Comparison of ENCODE assay signal across 8 mouse cellular contexts in the genomic region with DNA sequence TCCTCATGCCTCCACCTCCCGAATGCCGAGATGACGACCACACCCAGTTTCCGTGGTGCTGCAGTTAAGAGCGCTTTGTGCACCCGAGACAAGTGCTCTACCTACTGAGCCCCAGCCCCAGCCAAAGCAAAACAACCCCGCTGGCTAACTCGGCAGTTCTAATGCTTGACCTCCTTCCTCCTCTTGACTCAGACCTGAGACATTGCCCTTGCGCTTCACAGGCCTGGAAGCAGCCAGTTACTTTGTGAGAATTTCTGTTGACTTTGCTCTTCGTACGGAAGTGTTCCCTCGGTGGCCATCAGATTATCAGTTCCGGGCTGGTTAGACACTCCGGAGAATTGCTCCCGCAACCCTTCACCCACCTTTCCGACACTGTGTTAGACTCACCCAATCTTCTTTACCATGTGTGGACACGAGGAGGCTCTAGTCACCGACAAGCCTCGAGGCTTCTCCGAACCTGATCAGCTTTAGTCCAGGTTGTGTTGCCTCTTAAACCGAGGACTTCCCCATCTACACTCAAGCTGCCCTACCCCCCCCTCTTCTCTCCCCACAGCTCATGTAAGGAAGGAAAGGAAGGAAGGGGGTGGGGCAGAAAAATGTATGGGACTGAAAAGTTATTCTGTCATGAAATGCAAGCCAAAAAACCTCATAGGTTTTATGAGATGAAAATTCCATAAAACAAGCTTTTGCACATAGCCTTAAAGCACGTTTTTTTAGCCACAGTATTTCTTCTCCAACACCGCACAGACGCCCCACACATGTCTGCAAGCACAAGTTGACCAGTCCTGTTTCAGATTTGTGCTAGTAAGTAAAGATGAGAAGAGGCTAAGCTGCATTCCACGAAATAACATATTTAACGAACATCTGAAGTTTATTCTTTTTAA. TPM values are rescaled to one million over a fixed set of nuclear protein-coding genes. Genes with fewer than 3 reads are reported as not detected.
DNase-seq lines count a peak whose midpoint lies in the region; ATAC-seq and TF ChIP-seq lines count a peak whose summit lies in the region.

No protein-coding gene starts in this region.

- no peak overlapping the region for H3K9ac ChIP-seq in midbrain, postnatal 0 days (replicated peaks; ENCODE audit: low read length, poor library complexity, severe bottlenecking)
- no peak overlapping the region for H3K9ac ChIP-seq in midbrain, embryonic 11.5 days (ENCODE audit: low read length)
- H3K9ac ChIP-seq in limb, embryonic 14.5 days (ENCODE audit: low read depth, low read length, severe bottlenecking) = peak overlapping the region; percentile 28; the same call in 1 of the 2 replicates

- H3K9me3 ChIP-seq in midbrain, postnatal 0 days (ENCODE audit: low read length) = no peaks in the 10 kb centered on the region
- H3K9me3 ChIP-seq in midbrain, embryonic 11.5 days (ENCODE audit: control insufficient read depth, low read length) = no peaks in the 10 kb centered on the region
- H3K9me3 ChIP-seq in limb, embryonic 14.5 days (ENCODE audit: control insufficient read depth, low read length) = no peaks in the 10 kb centered on the region

- WGBS in midbrain, postnatal 0 days = 84% methylated on average over 26 of the region's 26 CpGs
- WGBS in midbrain, embryonic 11.5 days = 80% methylated on average over 26 of the region's 26 CpGs
- 37% methylated on average over 26 of the region's 26 CpGs for WGBS in limb, embryonic 14.5 days
- WGBS in small intestine, adult 2 months = 43% methylated on average over 26 of the region's 26 CpGs

- TF ChIP-seq POLR2A in limb, embryonic 14.5 days (IDR thresholded peaks at IDR 0.05; ENCODE audit: borderline replicate concordance, extremely low read depth, insufficient read depth, insufficient read length) = no peak
- no peak for TF ChIP-seq POLR2A in small intestine, adult 2 months (IDR thresholded peaks at IDR 0.05; ENCODE audit: low read depth, low read length)

- H3K27me3 ChIP-seq in midbrain, postnatal 0 days (ENCODE audit: insufficient read depth, low read length) = no peaks in the 10 kb centered on the region
- no peaks in the 10 kb centered on the region for H3K27me3 ChIP-seq in midbrain, embryonic 11.5 days (ENCODE audit: control insufficient read depth, insufficient read depth, low read length)
- no peaks in the 10 kb centered on the region for H3K27me3 ChIP-seq in limb, embryonic 14.5 days (ENCODE audit: control insufficient read depth, insufficient read depth, low read length)
- no peaks in the 10 kb centered on the region for H3K27me3 ChIP-seq in small intestine, adult 2 months (ENCODE audit: control insufficient read depth, insufficient read depth, low read length)

- no peak for DNase-seq in midbrain, postnatal 0 days (ENCODE audit: low spot score)
- no peak for DNase-seq in midbrain, embryonic 11.5 days (ENCODE audit: low spot score, missing footprints)
- peak; percentile 88 for DNase-seq in limb, embryonic 14.5 days (ENCODE audit: low spot score)
- DNase-seq in cerebellum, postnatal 4 days (ENCODE audit: low spot score in 2 of 2) = no peak
- DNase-seq in layer of hippocampus, postnatal 25 days (ENCODE audit: extremely low spot score in 1 of 2, low spot score in 1 of 2) = no peak
- DNase-seq in ovary, postnatal 36 days (ENCODE audit: low spot score) = no peak

- no peak for ATAC-seq in midbrain, postnatal 0 days (ENCODE audit: low FRiP score)
- ATAC-seq in midbrain, embryonic 11.5 days (ENCODE audit: low FRiP score) = no peak
- ATAC-seq in granulocyte monocyte progenitor cell, adult 5-6 weeks (replicated peaks; ENCODE audit: poor library complexity, severe bottlenecking) = peak; percentile 61
- peak; percentile 69 for ATAC-seq in limb, embryonic 14.5 days (ENCODE audit: low FRiP score, low read depth)

- H3K4me2 ChIP-seq in midbrain, postnatal 0 days (ENCODE audit: low read depth, low read length, poor library complexity, severe bottlenecking) = 0 out of 2 replicates have a peak overlapping the region, but pooled peaks have one; percentile 19
- H3K4me2 ChIP-seq in midbrain, embryonic 11.5 days = no peak overlapping the region
- H3K4me2 ChIP-seq in limb, embryonic 14.5 days (replicated peaks; ENCODE audit: low read depth, low read length, severe bottlenecking) = peak overlapping the region; percentile 46

- H3K4me1 ChIP-seq in midbrain, postnatal 0 days (ENCODE audit: insufficient read depth, low read length) = no peaks in the 10 kb centered on the region
- peaks cover 15% of the 10 kb centered on the region for H3K4me1 ChIP-seq in midbrain, embryonic 11.5 days (ENCODE audit: control insufficient read depth, insufficient read depth, low read length)
- H3K4me1 ChIP-seq in limb, embryonic 14.5 days (ENCODE audit: control insufficient read depth, insufficient read depth, low read length) = peaks cover 64% of the 10 kb centered on the region
- H3K4me1 ChIP-seq in small intestine, adult 2 months (ENCODE audit: control insufficient read depth, insufficient read depth, insufficient read length, low read length) = peaks cover 5% of the 10 kb centered on the region; the same call in 1 of the 2 replicates

- H3K4me3 ChIP-seq in midbrain, postnatal 0 days (ENCODE audit: low read depth, low read length) = no peak overlapping the region
- H3K4me3 ChIP-seq in midbrain, embryonic 11.5 days (ENCODE audit: low read depth, low read length) = no peak overlapping the region
- H3K4me3 ChIP-seq in limb, embryonic 14.5 days (replicated peaks; ENCODE audit: low read length) = peak overlapping the region; percentile 27
- H3K4me3 ChIP-seq in small intestine, adult 2 months (ENCODE audit: low read depth, low read length) = peak overlapping the region; percentile 62

- no peaks in the 10 kb centered on the region for H3K36me3 ChIP-seq in midbrain, postnatal 0 days (ENCODE audit: insufficient read depth, low read length)
- H3K36me3 ChIP-seq in midbrain, embryonic 11.5 days (ENCODE audit: control insufficient read depth, insufficient read depth, low read length) = no peaks in the 10 kb centered on the region
- H3K36me3 ChIP-seq in limb, embryonic 14.5 days (ENCODE audit: control insufficient read depth, insufficient read depth, low read length) = no peaks in the 10 kb centered on the region; the same call in none of the 2 replicates
- H3K36me3 ChIP-seq in small intestine, adult 2 months (ENCODE audit: control insufficient read depth, insufficient read depth, low read length) = peaks cover 5% of the 10 kb centered on the region

- TF ChIP-seq CTCF in midbrain, postnatal 0 days (IDR thresholded peaks at IDR 0.05) = no peak
- no peak for TF ChIP-seq CTCF in small intestine, adult 2 months (IDR thresholded peaks at IDR 0.05; ENCODE audit: extremely low read depth, insufficient read length, insufficient replicate concordance, low read depth, low read length)

- no peak overlapping the region for H3K27ac ChIP-seq in midbrain, postnatal 0 days (ENCODE audit: low read depth, low read length)
- no peak overlapping the region; the same call in 1 of the 2 replicates for H3K27ac ChIP-seq in midbrain, embryonic 11.5 days (ENCODE audit: low read depth, low read length)
- peak overlapping the region; percentile 91 for H3K27ac ChIP-seq in limb, embryonic 14.5 days (replicated peaks; ENCODE audit: low read depth, low read length)
- peak overlapping the region; percentile 87 for H3K27ac ChIP-seq in small intestine, adult 2 months (ENCODE audit: insufficient read depth, low read depth, low read length)

RNA-seq across cellular contexts. Expression of a gene that starts 44.1 kb away (rescaled TPM):
- total RNA-seq in midbrain, postnatal 0 days (2014; rRNA removed) = 1.8 and 4.3 TPM in 2 replicates
- polyA plus RNA-seq in midbrain, postnatal 0 days (2015; fragmentation: Nextera tagmentation; extraction: Ambion mirVana) = 2.1 and 2.4 TPM in 2 replicates
- 8.2 and 8.3 TPM in 2 replicates for polyA plus RNA-seq in midbrain, embryonic 11.5 days (2014; fragmentation: Nextera tagmentation; extraction: Ambion mirVana)
- 34.1 and 36.1 TPM in 2 replicates for total RNA-seq in granulocyte monocyte progenitor cell, adult 5-6 weeks (2014; fragmentation: Nextera tagmentation)
- total RNA-seq in granulocyte monocyte progenitor cell, adult 5-6 weeks (2017) = 12.2 and 17.3 TPM in 2 replicates
- 20.1 and 25.8 TPM in 2 replicates for polyA plus RNA-seq in limb, embryonic 14.5 days (2012; rRNA removed)
- 25.7 and 27.8 TPM in 2 replicates for polyA plus RNA-seq in limb, embryonic 14.5 days (2014; fragmentation: Nextera tagmentation; extraction: Ambion mirVana)
- 8.5 and 18.9 TPM in 2 replicates for polyA plus RNA-seq in small intestine, adult 2 months (2012; rRNA removed)
- 10 to 100 TPM in 1 of 2 experiments, 1 to 10 TPM in 1; 9.8 to 10.4 TPM for total RNA-seq in layer of hippocampus, postnatal 25 days (2021)

Comparison
In these comparisons a context has a peak if more than half of its experiments do, and no peak if none do; other contexts are left out.
1. ATAC-seq: peak in granulocyte monocyte progenitor cell, adult 5-6 weeks (single experiment) and limb, embryonic 14.5 days (single experiment); none in midbrain, postnatal 0 days (single experiment) and midbrain, embryonic 11.5 days (single experiment).
2. H3K27ac ChIP-seq: peak in limb, embryonic 14.5 days (single experiment) and small intestine, adult 2 months (single experiment); none in midbrain, postnatal 0 days (single experiment) and midbrain, embryonic 11.5 days (single experiment).
3. H3K4me3 ChIP-seq: peak in limb, embryonic 14.5 days (single experiment) and small intestine, adult 2 months (single experiment); none in midbrain, postnatal 0 days (single experiment) and midbrain, embryonic 11.5 days (single experiment).